Mouse (Mus musculus) G1E (cell line): ENCODE measurements around the gene Prpf40b.
"Not testable (repeated sequence)": the region's sequence is repeated elsewhere in the genome, so short reads cannot be mapped to it uniquely, and the experiment has no call there.

Source experiments
- CTCF ChIP-seq: IDR thresholded peaks from 2 replicates; pipeline ENCODE4 v1.5.1; 2012; ENCODE audit warnings: low read depth, low read length, inconsistent platforms, mixed read lengths
- GATA1 ChIP-seq: IDR thresholded peaks from 2 replicates; pipeline ENCODE4 v1.6.1; 2012; ENCODE audit warnings: borderline replicate concordance, low read length, inconsistent platforms, mixed read lengths
- POLR2AphosphoS5 ChIP-seq: IDR thresholded peaks from 2 replicates; pipeline ENCODE4 v1.6.1; 2012; ENCODE audit warnings: low read depth, low read length, inconsistent platforms; ENCODE audit not compliant: insufficient replicate concordance
- TAL1 ChIP-seq: conservative IDR thresholded peaks from 2 replicates; pipeline ENCODE4 v1.6.1; 2012; ENCODE audit warnings: low read depth, low read length, inconsistent platforms, mixed read lengths

DNA sequence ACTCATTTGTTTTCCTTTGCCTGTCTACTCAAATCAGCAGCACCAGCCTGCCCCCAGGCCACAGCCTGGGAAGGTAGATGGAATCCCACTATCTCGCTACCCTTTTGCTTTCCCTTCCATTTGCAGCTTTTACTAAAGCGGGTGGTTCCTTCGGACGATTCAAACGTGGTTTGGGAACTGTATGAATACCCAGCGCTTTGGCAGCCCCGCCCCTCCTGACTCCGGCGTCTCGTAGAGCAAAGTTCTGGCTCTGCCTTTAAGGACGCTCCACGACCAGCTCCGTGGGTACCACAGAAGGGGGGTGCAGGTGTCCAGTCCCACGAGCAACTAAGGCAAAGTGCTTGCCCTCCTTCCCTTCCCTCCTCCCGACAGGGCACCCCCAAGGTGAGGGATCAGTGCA, 43.8 kb upstream of the Prpf40b start:
- not testable (repeated sequence) for TF ChIP-seq CTCF, POLR2AphosphoS5, GATA1, TAL1
